Mouse (Mus musculus) neural tube, embryonic 14.5 days (tissue): Measurements from ENCODE around the gene Kctd7. TPM values are rescaled to one million over a fixed set of nuclear protein-coding genes. Genes with fewer than 3 reads are reported as not detected.

Experiments used
- polyA plus RNA-seq: library from polyadenylated mRNA; unstranded; fragments of >200 nt; fragmentation: Nextera tagmentation; extraction: Ambion mirVana; gene quantifications from 2 replicates; pipeline ENCODE4 v1.2.1, GENCODE M21; 2014

Kctd7 gene
- polyA plus RNA-seq, 1 experiment from 2014 or later, result 16.1 TPM

Other genes with a start within 250 kb of the Kctd7 start
- gene Zbed5, start 249.1 kb upstream of the Kctd7 start, polyA plus RNA-seq, result 14.9 and 18.6 TPM in 2 replicates
- 0.58 and 0.92 TPM in 2 replicates for gene Phkg1, start 246.3 kb upstream of the Kctd7 start, polyA plus RNA-seq
- gene Nupr1l, start 236.3 kb upstream of the Kctd7 start, polyA plus RNA-seq, result 3.7 and 3.8 TPM in 2 replicates
- 26.2 and 31.5 TPM in 2 replicates for gene Vkorc1l1, start 202.9 kb upstream of the Kctd7 start, polyA plus RNA-seq
- 32.7 and 38.0 TPM in 2 replicates for gene Gusb, start 141.8 kb upstream of the Kctd7 start, polyA plus RNA-seq
- 41.1 and 44.6 TPM in 2 replicates for gene Asl, start 115.6 kb upstream of the Kctd7 start, polyA plus RNA-seq
- 46.0 and 51.9 TPM in 2 replicates for gene Crcp, start 115.6 kb upstream of the Kctd7 start, polyA plus RNA-seq
- 48.1 and 66.1 TPM in 2 replicates for gene Tpst1, start 71.5 kb upstream of the Kctd7 start, polyA plus RNA-seq
- gene Rabgef1, start 26.9 kb downstream of the Kctd7 start, polyA plus RNA-seq, result 40.0 and 41.1 TPM in 2 replicates
- gene Tmem248, start 72.2 kb downstream of the Kctd7 start, polyA plus RNA-seq, result 31.0 and 32.8 TPM in 2 replicates
- gene Sbds, start 110.7 kb downstream of the Kctd7 start, polyA plus RNA-seq, result 48.5 and 50.5 TPM in 2 replicates
- 23.5 and 28.0 TPM in 2 replicates for gene Tyw1, start 110.8 kb downstream of the Kctd7 start, polyA plus RNA-seq
- gene Caln1, start 224.6 kb downstream of the Kctd7 start, polyA plus RNA-seq, result 20.1 and 30.3 TPM in 2 replicates
- gene A330070K13Rik, start 239.8 kb downstream of the Kctd7 start, polyA plus RNA-seq, result 0.59 TPM in 1 of 2 replicates, not detected in the other